Mouse (Mus musculus): ENCODE measurements around the gene Zfp13.

DNA sequence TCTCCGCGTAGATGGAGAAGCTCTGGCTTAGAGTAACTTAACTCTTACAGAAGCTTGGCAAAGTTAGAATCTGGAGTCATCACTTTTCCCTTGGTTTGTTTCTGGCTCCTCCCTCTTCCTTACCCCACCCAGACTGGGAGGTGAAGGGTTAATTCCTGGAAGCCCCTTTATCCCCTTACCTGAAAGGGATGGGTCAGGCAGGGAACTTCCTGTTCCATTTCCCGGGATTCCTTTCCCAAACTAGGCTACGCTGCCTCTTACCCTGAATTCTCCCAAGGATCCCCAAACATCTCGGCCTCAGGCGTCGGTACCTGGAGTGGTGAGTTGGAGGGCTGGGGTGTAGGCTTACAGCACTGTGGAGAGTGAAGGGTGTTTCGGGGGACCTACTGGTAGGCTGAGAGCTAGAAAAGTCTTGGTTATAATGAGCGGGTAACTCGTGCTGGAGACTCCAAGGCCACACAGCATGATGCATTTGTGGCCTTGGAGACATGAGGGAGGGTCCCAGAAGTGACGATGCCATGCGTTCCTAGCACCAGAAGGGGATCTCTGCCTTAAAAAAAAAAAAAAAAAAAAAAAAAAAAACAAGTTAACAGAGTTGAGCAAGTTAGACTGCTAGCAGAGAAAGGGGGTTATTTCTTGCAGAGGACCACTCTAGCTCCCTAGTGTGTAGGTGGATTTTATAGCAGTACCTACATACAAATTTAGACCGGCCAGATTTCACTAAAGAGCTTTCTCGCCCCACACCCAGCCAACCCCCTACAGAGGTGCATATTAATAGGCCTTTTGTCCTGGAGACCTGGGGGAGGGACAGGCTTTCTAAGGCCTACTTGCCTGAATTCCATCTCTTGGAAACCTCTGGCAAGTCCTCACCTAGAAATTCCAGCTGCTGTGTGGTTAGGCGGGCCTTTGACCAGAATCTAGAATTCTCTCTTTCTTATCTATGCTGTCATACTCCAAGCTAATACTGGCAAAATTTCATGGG is 1.6 kb upstream of the Zfp13 start, which contains the start of gene Zscan10:
- TF ChIP-seq MAFK (IDR thresholded peaks at IDR 0.05; ENCODE audit: insufficient read depth, low read depth, low read length) (no peak), CHD2 (IDR thresholded peaks at IDR 0.05; ENCODE audit: low read depth, low read length) (peak; percentile 33; the same call in 1 of the 2 replicates), HCFC1 (IDR thresholded peaks at IDR 0.05; ENCODE audit: borderline replicate concordance, insufficient read depth, low read length) (0 out of 2 replicates have a peak, but pooled peaks have one; percentile 44), ZC3H11A (IDR thresholded peaks at IDR 0.05; ENCODE audit: borderline replicate concordance, low read depth, low read length) (no peak), ZNF384 (IDR thresholded peaks at IDR 0.05; ENCODE audit: low read depth, low read length) (peak; percentile 96)
